Mouse (Mus musculus): ENCODE measurements around the gene Pdss2. TPM values are rescaled to one million over a fixed set of nuclear protein-coding genes. Genes with fewer than 3 reads are reported as not detected.

The Pdss2 gene
- polyA plus RNA-seq, 1 experiment from 2014 or later, result 16.8 TPM

GRCm38 (mm10) chr10:43481179-43481578 lies 259.9 kb downstream of the Pdss2 start:
- Histone ChIP-seq H3K4me3 (ENCODE audit: low read depth, low read length) (no peak overlapping the region), H3K4me1 (ENCODE audit: control insufficient read depth, insufficient read depth, low read length) (peaks cover 30% of the 10 kb centered on the region), H3K27ac (ENCODE audit: low read length) (no peak overlapping the region), H3K9me3 (replicated peaks; ENCODE audit: control insufficient read depth, low read length, poor library complexity, severe bottlenecking) (no peaks in the 10 kb centered on the region), H3K27me3 (ENCODE audit: control insufficient read depth, insufficient read depth, low read depth, low read length) (no peaks in the 10 kb centered on the region), H3K36me3 (ENCODE audit: control insufficient read depth, insufficient read depth, low read length) (no peaks in the 10 kb centered on the region), H3K9ac (ENCODE audit: low read depth, low read length) (no peak overlapping the region), H3K4me2 (ENCODE audit: low read length) (no peak overlapping the region)
- WGBS, result 36% methylated on average over 4 of the region's 4 CpGs
- no peak for ATAC-seq

GRCm38 (mm10) chr10:43482021-43482420 lies 260.7 kb downstream of the Pdss2 start:
- no peaks in the 10 kb centered on the region for H3K36me3 ChIP-seq (ENCODE audit: control insufficient read depth, insufficient read depth, low read length)
- no peak overlapping the region for H3K4me2 ChIP-seq (ENCODE audit: low read length)
- ATAC-seq, result no peak
- no peaks in the 10 kb centered on the region for H3K9me3 ChIP-seq (replicated peaks; ENCODE audit: control insufficient read depth, low read length, poor library complexity, severe bottlenecking)
- no peak overlapping the region for H3K9ac ChIP-seq (ENCODE audit: low read depth, low read length)
- no peaks in the 10 kb centered on the region for H3K27me3 ChIP-seq (ENCODE audit: control insufficient read depth, insufficient read depth, low read depth, low read length)
- WGBS, result 80% methylated on average over 5 of the region's 5 CpGs
- no peak overlapping the region for H3K27ac ChIP-seq (ENCODE audit: low read length)
- peaks cover 30% of the 10 kb centered on the region for H3K4me1 ChIP-seq (ENCODE audit: control insufficient read depth, insufficient read depth, low read length)
- H3K4me3 ChIP-seq (ENCODE audit: low read depth, low read length), result no peak overlapping the region

DNA sequence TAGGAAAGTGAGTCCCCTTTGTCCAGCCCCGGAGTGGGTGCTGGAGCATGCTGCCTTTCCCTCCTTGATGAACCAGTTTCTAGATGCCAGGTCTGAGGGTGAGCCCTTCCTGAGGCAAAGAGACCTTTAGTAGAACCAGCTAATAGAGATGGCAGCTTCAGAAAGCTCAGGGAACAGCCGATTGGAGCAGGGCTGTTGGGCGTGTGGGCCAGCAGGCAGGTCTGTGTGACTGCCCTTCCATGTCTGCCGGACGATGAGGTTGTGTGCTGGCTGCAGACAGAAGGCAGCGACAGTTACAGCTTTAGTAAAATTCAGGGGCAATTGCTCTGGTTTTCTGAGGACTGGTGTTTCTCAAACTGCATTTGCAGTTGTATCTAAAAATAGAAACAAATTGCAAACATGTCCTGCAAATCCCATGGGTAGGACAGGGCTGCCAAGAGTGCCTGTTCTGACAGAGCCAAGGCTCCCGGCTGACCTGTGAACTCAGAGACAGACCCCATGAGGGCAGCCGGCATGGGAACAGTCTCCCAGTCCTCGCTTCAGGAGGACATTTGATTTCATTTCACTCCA lies 262.2 kb downstream of the Pdss2 start:
- Histone ChIP-seq H3K27ac (ENCODE audit: low read length) (no peak overlapping the region), H3K9ac (ENCODE audit: low read depth, low read length) (no peak overlapping the region; the same call in 1 of the 2 replicates), H3K4me2 (ENCODE audit: low read length) (no peak overlapping the region)

GRCm38 (mm10) chr10:43485751-43486268 lies 264.5 kb downstream of the Pdss2 start:
- 91% methylated on average over 6 of the region's 6 CpGs for WGBS
- ATAC-seq, result no peak
- no peaks in the 10 kb centered on the region for H3K27me3 ChIP-seq (ENCODE audit: control insufficient read depth, insufficient read depth, low read depth, low read length)
- H3K27ac ChIP-seq (ENCODE audit: low read length), result no peak overlapping the region
- H3K4me2 ChIP-seq (ENCODE audit: low read length), result no peak overlapping the region
- peaks cover 14% of the 10 kb centered on the region for H3K4me1 ChIP-seq (ENCODE audit: control insufficient read depth, insufficient read depth, low read length)
- H3K9me3 ChIP-seq (replicated peaks; ENCODE audit: control insufficient read depth, low read length, poor library complexity, severe bottlenecking), result no peaks in the 10 kb centered on the region
- H3K4me3 ChIP-seq (ENCODE audit: low read depth, low read length), result no peak overlapping the region
- no peaks in the 10 kb centered on the region for H3K36me3 ChIP-seq (ENCODE audit: control insufficient read depth, insufficient read depth, low read length)
- H3K9ac ChIP-seq (ENCODE audit: low read depth, low read length), result no peak overlapping the region

More for the DNA sequence above, 262.2 kb downstream of the Pdss2 start:
- no peaks in the 10 kb centered on the region for H3K36me3 ChIP-seq (ENCODE audit: control insufficient read depth, insufficient read depth, low read length)
- H3K27me3 ChIP-seq (ENCODE audit: control insufficient read depth, insufficient read depth, low read depth, low read length), result no peaks in the 10 kb centered on the region
- no peak for ATAC-seq
- H3K4me1 ChIP-seq (ENCODE audit: control insufficient read depth, insufficient read depth, low read length), result peaks cover 23% of the 10 kb centered on the region
- no peaks in the 10 kb centered on the region for H3K9me3 ChIP-seq (replicated peaks; ENCODE audit: control insufficient read depth, low read length, poor library complexity, severe bottlenecking)
- no peak overlapping the region for H3K4me3 ChIP-seq (ENCODE audit: low read depth, low read length)
- 48% methylated on average over 9 of the region's 9 CpGs for WGBS

- Histone ChIP-seq H3K9ac (ENCODE audit: low read depth, low read length) (no peak overlapping the region), H3K27ac (ENCODE audit: low read length) (no peak overlapping the region), H3K4me2 (ENCODE audit: low read length) (no peak overlapping the region), H3K4me3 (ENCODE audit: low read depth, low read length) (no peak overlapping the region), H3K36me3 (ENCODE audit: control insufficient read depth, insufficient read depth, low read length) (no peaks in the 10 kb centered on the region), H3K9me3 (replicated peaks; ENCODE audit: control insufficient read depth, low read length, poor library complexity, severe bottlenecking) (no peaks in the 10 kb centered on the region), H3K4me1 (ENCODE audit: control insufficient read depth, insufficient read depth, low read length) (peaks cover 9% of the 10 kb centered on the region), H3K27me3 (ENCODE audit: control insufficient read depth, insufficient read depth, low read depth, low read length) (no peaks in the 10 kb centered on the region)
- 93% methylated on average over 3 of the region's 3 CpGs for WGBS
- ATAC-seq, result no peak
These were observed 266.2 kb downstream of the Pdss2 start for GRCm38 (mm10) chr10:43487441-43488010.

GRCm38 (mm10) chr10:43488258-43488657 lies 267.0 kb downstream of the Pdss2 start:
- 88% methylated on average over 4 of the region's 4 CpGs for WGBS
- H3K27ac ChIP-seq (ENCODE audit: low read length), result no peak overlapping the region
- H3K4me1 ChIP-seq (ENCODE audit: control insufficient read depth, insufficient read depth, low read length), result peaks cover 4% of the 10 kb centered on the region; the same call in 1 of the 2 replicates
- no peaks in the 10 kb centered on the region for H3K9me3 ChIP-seq (replicated peaks; ENCODE audit: control insufficient read depth, low read length, poor library complexity, severe bottlenecking)
- no peaks in the 10 kb centered on the region for H3K27me3 ChIP-seq (ENCODE audit: control insufficient read depth, insufficient read depth, low read depth, low read length)
- H3K36me3 ChIP-seq (ENCODE audit: control insufficient read depth, insufficient read depth, low read length), result no peaks in the 10 kb centered on the region
- ATAC-seq, result no peak
- H3K4me3 ChIP-seq (ENCODE audit: low read depth, low read length), result no peak overlapping the region
- no peak overlapping the region for H3K9ac ChIP-seq (ENCODE audit: low read depth, low read length)
- H3K4me2 ChIP-seq (ENCODE audit: low read length), result no peak overlapping the region

- H3K9ac ChIP-seq (ENCODE audit: low read depth, low read length), result no peak overlapping the region
- WGBS, result 88% methylated on average over 7 of the region's 7 CpGs
- H3K36me3 ChIP-seq (ENCODE audit: control insufficient read depth, insufficient read depth, low read length), result no peaks in the 10 kb centered on the region; the same call in 1 of the 2 replicates
- no peaks in the 10 kb centered on the region for H3K4me1 ChIP-seq (ENCODE audit: control insufficient read depth, insufficient read depth, low read length)
- H3K4me3 ChIP-seq (ENCODE audit: low read depth, low read length), result no peak overlapping the region
- no peak overlapping the region for H3K27ac ChIP-seq (ENCODE audit: low read length)
- no peak for ATAC-seq
- H3K4me2 ChIP-seq (ENCODE audit: low read length), result no peak overlapping the region
- no peaks in the 10 kb centered on the region for H3K27me3 ChIP-seq (ENCODE audit: control insufficient read depth, insufficient read depth, low read depth, low read length)
- H3K9me3 ChIP-seq (replicated peaks; ENCODE audit: control insufficient read depth, low read length, poor library complexity, severe bottlenecking), result no peaks in the 10 kb centered on the region
These were observed 267.9 kb downstream of the Pdss2 start for GRCm38 (mm10) chr10:43489139-43489538.

- ATAC-seq, result no peak
- no peaks in the 10 kb centered on the region for H3K27me3 ChIP-seq (ENCODE audit: control insufficient read depth, insufficient read depth, low read depth, low read length)
- H3K9ac ChIP-seq (ENCODE audit: low read depth, low read length), result no peak overlapping the region
- H3K4me3 ChIP-seq (ENCODE audit: low read depth, low read length), result no peak overlapping the region
- no peak overlapping the region for H3K27ac ChIP-seq (ENCODE audit: low read length)
- peaks cover 2% of the 10 kb centered on the region for H3K36me3 ChIP-seq (ENCODE audit: control insufficient read depth, insufficient read depth, low read length)
- 85% methylated on average over 6 of the region's 6 CpGs for WGBS
- no peak overlapping the region for H3K4me2 ChIP-seq (ENCODE audit: low read length)
- no peaks in the 10 kb centered on the region for H3K9me3 ChIP-seq (replicated peaks; ENCODE audit: control insufficient read depth, low read length, poor library complexity, severe bottlenecking)
- no peaks in the 10 kb centered on the region for H3K4me1 ChIP-seq (ENCODE audit: control insufficient read depth, insufficient read depth, low read length)
These were observed 268.3 kb downstream of the Pdss2 start for GRCm38 (mm10) chr10:43489550-43489949.

GRCm38 (mm10) chr10:43490034-43490433 lies 268.7 kb downstream of the Pdss2 start:
- WGBS, result 77% methylated on average over 8 of the region's 8 CpGs
- Histone ChIP-seq H3K9me3 (replicated peaks; ENCODE audit: control insufficient read depth, low read length, poor library complexity, severe bottlenecking) (no peaks in the 10 kb centered on the region), H3K36me3 (ENCODE audit: control insufficient read depth, insufficient read depth, low read length) (peaks cover 6% of the 10 kb centered on the region), H3K4me3 (ENCODE audit: low read depth, low read length) (no peak overlapping the region), H3K27ac (ENCODE audit: low read length) (no peak overlapping the region), H3K9ac (ENCODE audit: low read depth, low read length) (no peak overlapping the region), H3K27me3 (ENCODE audit: control insufficient read depth, insufficient read depth, low read depth, low read length) (no peaks in the 10 kb centered on the region), H3K4me1 (ENCODE audit: control insufficient read depth, insufficient read depth, low read length) (no peaks in the 10 kb centered on the region), H3K4me2 (ENCODE audit: low read length) (no peak overlapping the region)
- ATAC-seq, result no peak
